Mouse (Mus musculus): ENCODE results near the gene Mmgt1. TPM values are rescaled to one million over a fixed set of nuclear protein-coding genes. Genes with fewer than 3 reads are reported as not detected.

The Mmgt1 gene
- polyA plus RNA-seq, 1 experiment, result 9.4 TPM

DNA sequence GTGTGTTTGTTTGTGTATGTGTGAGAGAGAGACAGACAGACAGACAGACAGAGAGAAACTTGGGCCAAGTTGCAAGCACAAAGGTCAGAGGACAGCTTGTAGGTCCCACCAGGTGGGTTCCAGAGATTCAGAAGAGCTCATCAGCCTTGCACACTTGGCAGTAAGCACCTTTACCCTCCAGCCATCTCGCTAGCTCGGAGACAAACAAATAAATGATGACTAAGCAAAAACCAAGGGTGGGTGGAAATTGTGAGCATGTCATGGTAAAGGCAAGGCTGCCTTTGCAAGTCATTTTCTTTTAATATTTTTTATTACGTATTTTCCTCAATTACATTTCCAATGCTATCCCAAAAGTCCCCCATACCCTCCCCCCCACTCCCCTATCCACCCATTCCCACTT, 44.3 kb downstream of the Mmgt1 start:
- 82% methylated on average over 3 of the region's 3 CpGs for WGBS
- no peak for TF ChIP-seq POLR2A (IDR thresholded peaks at IDR 0.05; ENCODE audit: control insufficient read depth, extremely low read depth, insufficient read depth, low read length, poor library complexity)
- no peak for TF ChIP-seq CTCF (IDR thresholded peaks at IDR 0.05; ENCODE audit: borderline replicate concordance, control insufficient read depth, extremely low read depth, insufficient read depth, low read length, poor library complexity)

DNA sequence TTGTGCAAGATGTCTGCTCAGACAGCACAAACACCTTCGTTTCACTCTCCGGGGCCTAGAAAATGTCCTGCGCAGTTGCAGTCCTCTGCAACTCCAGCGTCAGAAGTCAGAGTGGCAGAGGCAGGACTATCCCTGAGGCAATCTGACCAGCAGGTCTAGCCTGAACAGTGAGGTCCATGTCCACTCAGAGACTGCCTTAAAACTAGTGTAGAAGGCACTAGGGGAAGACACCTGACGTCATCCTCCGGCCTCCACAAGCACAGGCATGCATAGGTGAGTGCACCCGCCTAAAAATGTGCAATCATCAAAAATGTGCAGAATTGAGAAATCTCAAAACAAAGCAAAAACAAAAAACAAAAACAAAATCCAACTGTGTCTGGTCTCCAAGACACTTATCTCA, 48.4 kb downstream of the Mmgt1 start, which contains the start of gene Gm648:
Gene Gm648 (minus strand): TSS at position 101 of the 400 bp plus-strand sequence.
- Histone ChIP-seq H3K27me3 (ENCODE audit: control insufficient read depth, insufficient read depth, low read length) (no peaks in the 10 kb centered on the region), H3K36me3 (ENCODE audit: control insufficient read depth, insufficient read depth, low read length) (no peaks in the 10 kb centered on the region), H3K27ac (ENCODE audit: control insufficient read depth, insufficient read depth, low read length) (no peak within 1 kb of the TSS), H3K4me1 (replicated peaks; ENCODE audit: control insufficient read depth, insufficient read depth, low read length) (no peaks in the 10 kb centered on the region), H3K4me3 (ENCODE audit: control insufficient read depth, insufficient read depth, low read length) (no peak within 1 kb of the TSS)
- DNase-seq, result no peak
- no peak for TF ChIP-seq POLR2A (IDR thresholded peaks at IDR 0.05; ENCODE audit: control insufficient read depth, extremely low read depth, insufficient read depth, low read length, poor library complexity)
- no peak for TF ChIP-seq CTCF (IDR thresholded peaks at IDR 0.05; ENCODE audit: borderline replicate concordance, control insufficient read depth, extremely low read depth, insufficient read depth, low read length, poor library complexity)
- 93% methylated on average over 7 of the region's 7 CpGs for WGBS

More for the DNA sequence above, 44.3 kb downstream of the Mmgt1 start:
- Histone ChIP-seq H3K4me1 (replicated peaks; ENCODE audit: control insufficient read depth, insufficient read depth, low read length) (no peaks in the 10 kb centered on the region), H3K27ac (ENCODE audit: control insufficient read depth, insufficient read depth, low read length) (no peak overlapping the region), H3K4me3 (ENCODE audit: control insufficient read depth, insufficient read depth, low read length) (no peak overlapping the region), H3K27me3 (ENCODE audit: control insufficient read depth, insufficient read depth, low read length) (no peaks in the 10 kb centered on the region), H3K36me3 (ENCODE audit: control insufficient read depth, insufficient read depth, low read length) (no peaks in the 10 kb centered on the region)
- DNase-seq, result no peak

DNA sequence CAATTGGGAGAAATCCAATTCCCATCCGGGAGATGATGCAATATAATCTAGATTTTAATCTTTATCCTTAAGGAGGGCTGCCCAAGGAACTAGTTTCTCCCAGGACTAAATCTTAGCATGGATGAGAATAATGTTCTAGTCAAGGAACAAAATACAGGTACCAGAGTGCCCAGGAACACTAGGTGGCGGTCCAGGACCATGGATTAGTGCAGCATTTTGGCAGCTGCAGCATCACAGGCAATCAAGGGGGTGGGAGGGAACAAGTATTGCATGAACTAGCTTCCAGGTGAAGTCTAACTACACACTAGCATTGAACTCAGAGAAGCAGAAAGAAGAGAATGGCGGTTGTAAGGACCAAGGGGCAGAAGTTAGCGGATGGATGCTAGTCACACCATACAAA, 60.7 kb downstream of the Mmgt1 start:
- 65% methylated on average over 4 of the region's 4 CpGs for WGBS
- H3K4me1 ChIP-seq (replicated peaks; ENCODE audit: control insufficient read depth, insufficient read depth, low read length), result no peaks in the 10 kb centered on the region

More for the DNA sequence above, 60.7 kb downstream of the Mmgt1 start:
- Histone ChIP-seq H3K27me3 (ENCODE audit: control insufficient read depth, insufficient read depth, low read length) (no peaks in the 10 kb centered on the region), H3K27ac (ENCODE audit: control insufficient read depth, insufficient read depth, low read length) (no peak overlapping the region), H3K36me3 (ENCODE audit: control insufficient read depth, insufficient read depth, low read length) (no peaks in the 10 kb centered on the region), H3K4me3 (ENCODE audit: control insufficient read depth, insufficient read depth, low read length) (no peak overlapping the region)
- DNase-seq, result peak; percentile 1
- TF ChIP-seq POLR2A (IDR thresholded peaks at IDR 0.05; ENCODE audit: control insufficient read depth, extremely low read depth, insufficient read depth, low read length, poor library complexity), result no peak
- no peak for TF ChIP-seq CTCF (IDR thresholded peaks at IDR 0.05; ENCODE audit: borderline replicate concordance, control insufficient read depth, extremely low read depth, insufficient read depth, low read length, poor library complexity)

Other genes starting within 250 kb of the Mmgt1 start
- gene Smim10l2a, start 223.5 kb downstream of the Mmgt1 start, polyA plus RNA-seq (2012; rRNA removed), result 0.83 and 0.86 TPM in 2 replicates
- not detected in 2 replicates for gene Gm2174, start 150.1 kb downstream of the Mmgt1 start, polyA plus RNA-seq (2012; rRNA removed)
- 16.6 and 24.0 TPM in 2 replicates for gene Ints6l, start 143.2 kb downstream of the Mmgt1 start, polyA plus RNA-seq (2012; rRNA removed)
- gene Gm10477, start 73.3 kb downstream of the Mmgt1 start, polyA plus RNA-seq (2012; rRNA removed), result not detected in 2 replicates
- 0.09 TPM in 1 of 2 replicates, not detected in the other for gene Gm648, start 48.5 kb downstream of the Mmgt1 start, polyA plus RNA-seq (2012; rRNA removed)
- gene Slc9a6, start 11.7 kb upstream of the Mmgt1 start, polyA plus RNA-seq (2012; rRNA removed), result 12.4 and 13.2 TPM in 2 replicates
- 11.5 and 20.6 TPM in 2 replicates for gene Fhl1, start 133.7 kb upstream of the Mmgt1 start, polyA plus RNA-seq (2012; rRNA removed)
- 0.08 TPM in 1 of 2 replicates, not detected in the other for gene Map7d3, start 224.3 kb upstream of the Mmgt1 start, polyA plus RNA-seq (2012; rRNA removed)